Mouse (Mus musculus) gastrocnemius, postnatal 36 days (tissue): ENCODE measurements around the gene Ceacam16. TPM values are rescaled to one million over a fixed set of nuclear protein-coding genes. Genes with fewer than 3 reads are reported as not detected.

Experiments used
- DNase-seq, 2 experiments: peaks; one replicate each; pipeline ENCODE4 v3.0.0; 2022
- intact Hi-C: fragments of 180-260 bp; cut with DNase I; formaldehyde crosslinking; loops from one replicate; pipeline ENCODE4 v1.15.1; 2025
- total RNA-seq, 2 experiments: library from RNA; stranded (reverse); gene quantifications; 2 replicates each; pipeline ENCODE4 v1.2.3; 2021

Ceacam16 gene
- total RNA-seq, 2 experiments from 2014 or later, result not detected

DNA sequence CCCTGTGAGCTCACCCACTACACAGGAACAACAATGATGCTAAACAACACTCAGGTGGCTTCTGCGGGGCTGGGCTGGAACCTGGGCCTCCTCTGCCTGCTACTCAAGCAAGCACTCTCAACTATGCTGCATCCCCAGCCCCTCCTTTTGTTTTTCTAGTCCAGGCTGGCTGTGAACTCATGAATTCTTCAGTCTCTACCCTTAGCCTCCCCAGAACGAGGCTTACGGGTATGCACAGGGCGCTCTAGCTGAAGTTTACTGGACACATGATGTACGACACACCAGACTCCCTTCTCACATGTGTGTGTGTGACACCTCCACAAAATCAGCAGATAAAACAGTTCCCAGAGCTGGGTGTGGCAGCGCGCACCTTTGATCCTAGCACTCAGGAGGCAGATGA is 42.2 kb downstream of the Ceacam16 start:
- intact Hi-C loops, result no loop called here

DNA sequence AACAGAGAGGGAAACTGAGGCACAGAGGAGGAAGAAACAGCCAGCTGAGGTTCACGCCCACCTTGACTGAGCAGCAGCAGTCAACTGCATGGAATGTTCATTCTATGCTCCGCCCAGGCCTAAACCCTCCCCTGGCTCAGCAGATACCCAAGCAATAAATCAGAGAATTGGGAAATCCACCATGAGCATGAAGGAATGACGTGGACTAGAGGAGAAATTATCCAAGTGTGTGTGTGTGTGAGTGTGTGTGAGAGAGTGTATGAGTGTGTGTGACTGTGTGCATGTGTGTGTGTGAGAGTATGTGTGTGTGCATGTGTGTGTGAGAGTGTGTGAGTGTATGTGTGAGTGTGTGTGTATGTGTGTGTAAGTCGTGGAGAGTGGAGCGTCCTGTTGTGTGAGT is 42.7 kb downstream of the Ceacam16 start:
- no peak for DNase-seq
- intact Hi-C loops, result no loop called here

More for the DNA sequence above, 42.2 kb downstream of the Ceacam16 start:
- no peak for DNase-seq

DNA sequence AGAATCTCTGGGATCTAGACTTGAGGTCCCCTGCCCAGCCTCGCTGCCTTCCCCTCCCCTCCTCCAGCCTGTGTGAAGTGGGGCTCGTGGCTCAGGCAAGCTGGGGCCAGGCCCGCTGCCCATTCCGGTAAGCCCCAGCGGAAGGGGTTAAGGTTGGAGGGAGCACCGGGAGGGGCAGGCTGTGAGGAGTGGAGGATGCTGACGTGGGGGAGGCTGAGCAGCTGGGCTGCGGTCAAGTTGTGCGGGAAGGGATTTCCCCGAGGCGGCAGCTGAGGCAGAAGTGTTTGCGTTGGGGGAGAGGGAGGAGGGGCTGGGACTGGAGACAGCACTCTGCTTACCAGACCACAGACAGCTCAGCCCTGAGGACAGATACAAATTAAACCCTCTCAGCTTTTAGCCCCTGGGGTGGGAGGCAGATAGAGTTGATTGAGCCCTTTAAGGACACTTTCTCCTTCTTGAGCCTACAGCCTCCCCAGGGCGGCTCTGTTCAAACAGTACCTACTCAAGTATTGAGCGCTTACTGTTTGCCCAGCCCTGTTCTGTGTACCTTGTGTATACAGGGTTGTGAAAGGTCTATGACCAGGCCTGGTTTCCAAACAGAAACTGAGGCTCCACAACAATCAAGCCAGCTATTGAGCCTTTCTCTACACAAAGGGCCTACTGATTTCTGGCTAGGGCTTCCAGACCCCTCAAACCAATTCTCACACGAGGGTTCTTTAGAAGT is 43.6 kb downstream of the Ceacam16 start:
- DNase-seq, result peak; percentile 38 to 43
- intact Hi-C loops, result no loop called here

DNA sequence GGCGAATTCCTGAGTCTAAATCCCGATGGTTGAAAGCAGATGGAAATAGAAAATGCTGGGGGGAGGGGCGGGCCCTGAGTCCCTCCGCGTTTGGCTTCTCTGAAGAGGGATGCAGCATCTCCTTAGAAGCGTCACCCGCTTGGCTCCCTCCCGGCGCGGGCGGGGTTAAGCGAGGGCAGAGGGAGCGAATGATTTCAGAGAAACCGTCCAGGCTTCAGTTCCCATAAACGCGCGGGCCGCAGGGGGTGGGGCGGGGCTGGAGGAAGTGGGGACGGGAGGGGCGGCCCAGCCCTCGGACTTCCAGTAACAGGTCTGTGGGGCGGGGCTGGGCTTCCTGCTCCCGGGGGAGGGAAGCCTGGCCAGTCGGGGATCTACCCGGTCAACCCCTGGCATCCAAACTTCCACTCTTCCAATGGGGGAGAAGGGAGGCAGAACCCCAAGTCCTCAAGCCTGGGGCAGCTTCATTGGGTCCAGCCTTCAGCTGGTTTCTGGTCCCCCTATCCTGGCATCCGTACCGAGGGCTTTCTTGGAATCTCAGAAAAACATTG is 44.8 kb downstream of the Ceacam16 start:
- intact Hi-C loops, result no loop called here

DNA sequence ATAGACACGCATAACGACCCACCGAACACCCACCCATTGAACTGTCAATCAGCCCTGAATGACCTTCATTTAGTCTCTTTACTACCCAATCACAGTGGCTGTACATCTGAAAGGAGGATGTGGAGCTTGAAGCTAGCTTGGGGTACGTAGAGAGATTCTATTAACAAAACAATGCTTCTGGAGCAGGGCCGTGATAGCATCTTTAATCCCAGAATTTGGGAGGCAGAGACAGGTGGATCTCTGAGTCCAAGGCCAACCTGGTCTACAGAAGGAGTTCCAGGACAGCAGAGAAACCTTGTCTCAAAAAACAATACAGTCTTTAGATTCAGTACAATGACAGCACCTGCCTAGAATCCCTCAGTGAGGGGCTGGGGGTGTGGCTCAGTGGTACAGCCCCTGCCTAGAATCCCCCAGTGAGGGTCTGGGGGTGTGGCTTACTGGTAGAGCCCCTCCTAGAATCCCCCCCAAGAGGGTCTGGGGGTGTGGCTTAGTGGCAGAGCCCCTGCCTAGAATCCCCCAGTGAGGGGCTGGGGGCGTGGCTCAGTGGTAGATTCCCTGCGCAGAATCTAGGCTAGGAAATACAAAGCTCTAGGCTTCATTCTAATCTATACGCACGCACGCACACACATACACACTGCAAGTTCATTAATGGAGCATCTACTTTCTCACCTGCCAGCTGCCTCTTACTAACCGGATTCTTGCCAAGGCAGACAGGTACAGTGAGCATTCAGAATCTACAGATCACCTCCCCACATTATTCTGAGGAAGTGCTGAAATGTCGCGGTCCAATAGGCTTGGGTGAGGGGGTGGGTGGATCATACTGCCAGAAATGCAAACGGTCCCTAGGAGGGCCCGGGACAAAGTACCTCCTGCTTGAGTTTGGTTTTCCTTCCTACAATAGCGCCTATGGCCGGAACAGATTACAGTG is 45.5 kb downstream of the Ceacam16 start:
- no peak for DNase-seq
- intact Hi-C loops, result no loop called here

More for the DNA sequence above, 44.8 kb downstream of the Ceacam16 start:
- DNase-seq, result peak; percentile 76 to 86

DNA sequence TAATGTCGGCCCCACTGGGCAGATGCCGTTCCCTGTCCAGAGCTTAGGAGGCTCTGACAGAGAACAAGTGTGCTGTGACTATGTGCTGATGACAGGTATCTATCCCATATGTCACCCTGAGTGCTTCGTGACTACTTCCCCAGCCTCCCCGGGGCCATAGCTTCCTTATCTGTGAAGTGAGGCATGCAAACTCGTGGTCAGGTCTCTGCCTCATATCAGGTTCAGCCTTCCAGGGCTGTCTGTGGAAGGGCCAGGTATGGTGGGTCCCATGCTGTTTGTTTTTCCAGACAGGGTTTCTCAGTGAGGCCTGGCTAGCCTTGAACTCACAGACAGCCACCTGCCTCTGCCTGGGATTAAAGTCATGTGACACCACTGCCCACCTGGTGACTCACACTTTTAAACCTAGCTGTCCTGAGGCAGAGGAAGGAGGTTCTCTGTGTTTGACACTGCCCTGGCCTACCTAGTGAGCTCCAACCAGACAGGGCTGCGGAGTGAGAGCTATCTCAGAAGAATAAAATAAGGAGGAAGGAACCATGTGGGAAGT is 47.4 kb downstream of the Ceacam16 start:
- DNase-seq, result no peak
- intact Hi-C loops, result no loop called here

DNA sequence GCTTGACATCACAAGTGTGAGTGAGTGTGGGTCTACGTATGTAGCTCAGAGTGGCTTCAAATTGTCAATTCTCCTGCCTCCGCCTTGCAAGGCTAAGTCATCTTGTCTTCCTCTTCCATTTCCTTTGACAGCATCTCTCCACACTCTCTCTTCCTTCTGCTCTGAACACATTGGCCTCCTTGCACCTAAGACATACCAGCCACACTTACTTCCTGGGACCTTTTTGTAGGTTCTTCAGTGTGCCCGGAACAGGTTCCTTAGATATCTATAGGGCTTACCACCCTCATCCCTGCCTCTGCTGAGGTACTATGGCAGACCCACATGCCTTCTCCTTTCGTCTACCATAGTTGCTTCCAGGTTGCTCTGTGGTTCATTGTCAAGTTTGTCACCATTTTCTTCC is 47.9 kb downstream of the Ceacam16 start:
- intact Hi-C loops, result no loop called here
- DNase-seq, result no peak

DNA sequence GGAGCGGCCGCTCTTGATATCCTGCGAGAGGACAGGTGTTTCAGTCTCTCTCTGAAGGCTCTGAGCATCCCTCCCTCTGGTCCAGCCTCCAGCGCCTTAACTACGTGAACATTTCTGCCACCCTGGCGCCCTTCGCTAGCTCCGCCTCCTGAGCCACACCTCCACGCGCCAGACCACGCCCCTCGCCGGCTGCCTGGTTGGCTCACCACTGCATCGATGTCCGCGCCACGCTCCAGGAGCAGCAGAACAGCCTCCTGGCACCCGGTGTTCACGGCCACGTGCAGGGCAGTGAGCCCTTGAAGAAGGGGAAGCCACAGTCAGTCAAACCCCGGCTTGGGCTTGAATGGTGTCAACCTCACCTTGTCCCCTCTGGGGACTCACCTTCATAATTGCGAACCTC is 50.0 kb downstream of the Ceacam16 start:
- DNase-seq, result peak in 1 of 2 experiments; percentile 25
- intact Hi-C loops, result no loop called here

DNA sequence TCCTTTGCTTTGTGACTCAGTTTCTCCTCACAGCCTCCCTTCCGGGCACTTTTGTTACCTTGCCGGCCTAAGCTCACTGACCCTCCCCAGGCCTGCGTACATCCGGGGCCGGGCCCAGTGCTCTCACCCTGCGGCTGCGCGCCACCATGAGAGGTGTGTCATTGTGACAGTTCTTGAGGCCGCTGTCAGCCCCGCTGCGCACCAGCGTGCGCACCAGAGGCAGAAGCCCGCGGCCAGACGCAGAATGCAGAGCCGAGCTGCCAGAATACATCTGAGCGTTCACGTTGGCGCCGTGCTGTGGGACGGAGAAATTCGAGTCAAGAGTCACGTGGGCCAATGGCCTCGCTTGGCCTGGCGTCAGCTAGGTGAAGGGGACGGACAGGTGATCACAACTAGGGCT is 51.7 kb downstream of the Ceacam16 start:
- no peak for DNase-seq
- intact Hi-C loops, result loop anchor here (10.0 kb wide), 1 partner anchor 145 kb away; the partner anchor contains the start of gene Igsf23

DNA sequence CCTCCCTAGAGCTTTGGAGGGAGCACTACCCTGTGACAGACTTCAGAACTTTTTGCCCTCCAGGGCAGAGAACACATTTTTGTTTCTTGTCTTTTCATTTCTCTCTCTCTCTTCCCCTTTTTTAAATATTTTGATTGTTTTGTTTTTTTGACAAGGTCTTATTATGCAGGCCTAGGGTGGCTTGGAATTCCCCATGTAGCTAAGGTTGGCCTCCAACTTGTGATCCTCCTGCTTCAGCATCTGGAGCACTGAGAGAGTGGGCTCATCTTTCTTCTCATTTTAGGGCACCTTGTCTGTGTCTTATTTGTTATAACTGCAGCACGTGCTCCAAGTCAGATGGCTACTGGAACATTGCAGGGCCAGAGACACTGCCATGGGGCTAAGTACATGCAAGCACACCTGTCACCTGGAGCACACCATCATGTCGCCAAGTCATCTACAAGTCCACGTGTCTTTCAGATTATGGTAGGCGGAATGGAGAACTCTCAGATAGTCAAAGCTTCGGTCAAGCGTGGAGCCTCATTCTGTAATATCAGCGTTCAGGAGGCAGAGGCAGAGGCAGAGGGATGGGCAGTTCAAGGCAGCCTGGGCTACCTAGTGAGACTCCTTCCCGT is 54.6 kb downstream of the Ceacam16 start:
- DNase-seq, result no peak
- intact Hi-C loops, result loop anchor here (10.0 kb wide), 1 partner anchor 148 kb away; the partner anchor contains the start of gene Igsf23

DNA sequence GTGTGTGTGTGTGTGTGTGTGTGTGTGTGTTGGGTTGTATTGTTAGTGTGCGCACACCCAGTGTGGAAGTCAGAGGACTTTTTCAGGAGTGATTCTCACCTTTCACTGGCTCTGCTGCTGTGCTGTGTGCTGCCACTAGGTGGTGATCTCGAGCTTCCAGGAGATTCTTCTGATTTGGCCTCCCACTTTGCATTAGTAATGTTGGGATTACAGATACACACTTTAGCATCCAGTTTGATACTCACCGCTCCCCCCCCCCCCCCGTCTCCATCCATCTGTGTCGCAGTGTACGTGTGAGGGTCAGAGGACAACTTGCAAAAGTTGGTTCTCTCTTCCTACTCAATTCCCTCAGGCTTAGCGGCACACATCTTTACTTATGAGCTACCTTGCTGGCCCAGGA is 58.1 kb downstream of the Ceacam16 start:
- DNase-seq, result peak; percentile 61 to 75

More for the DNA sequence above, 58.1 kb downstream of the Ceacam16 start:
- intact Hi-C loops, result loop anchor here (1.0 to 10.0 kb wide), 2 partner anchors 40 to 152 kb away; partner anchors contain the start of gene Igsf23

Other genes starting within 250 kb of the Ceacam16 start
- gene Relb, start 231.9 kb downstream of the Ceacam16 start, total RNA-seq, result 1 to 10 TPM; 5.1 to 6.0 TPM
- gene Clptm1, start 196.3 kb downstream of the Ceacam16 start, total RNA-seq, result 10 to 100 TPM; 39.2 to 45.7 TPM
- under 1 TPM in 1 of 2 experiments, not detected in 1; 0.99 TPM for gene Apoc2, start 183.4 kb downstream of the Ceacam16 start, total RNA-seq
- not detected for gene Gm44805, start 179.9 kb downstream of the Ceacam16 start, total RNA-seq
- gene Apoc4, start 179.8 kb downstream of the Ceacam16 start, total RNA-seq, result under 1 TPM in 1 of 2 experiments, not detected in 1; 0.43 TPM
- gene Apoc1, start 168.6 kb downstream of the Ceacam16 start, total RNA-seq, result 1 to 10 TPM in 1 of 2 experiments, under 1 TPM in 1; 0.94 to 1.4 TPM
- gene Apoe, start 162.1 kb downstream of the Ceacam16 start, total RNA-seq, result 10 to 100 TPM; 49.0 to 51.4 TPM
- 10 to 100 TPM; 36.8 to 47.6 TPM for gene Tomm40, start 145.9 kb downstream of the Ceacam16 start, total RNA-seq
- 1 to 10 TPM; 2.0 to 2.3 TPM for gene Nectin2, start 110.8 kb downstream of the Ceacam16 start, total RNA-seq
- gene Bcam, start 90.3 kb downstream of the Ceacam16 start, total RNA-seq, result 10 to 100 TPM; 22.0 to 22.6 TPM
- not detected for gene Cblc, start 64.5 kb downstream of the Ceacam16 start, total RNA-seq
- gene Bcl3, start 38.5 kb downstream of the Ceacam16 start, total RNA-seq, result 1 to 10 TPM; 1.1 to 1.5 TPM
- not detected for gene Gm19345, start 9.3 kb downstream of the Ceacam16 start, total RNA-seq
- not detected for gene Ceacam19, start 26.7 kb upstream of the Ceacam16 start, total RNA-seq
- 1 to 10 TPM; 4.6 to 7.7 TPM for gene Pvr, start 59.9 kb upstream of the Ceacam16 start, total RNA-seq
- not detected for gene Igsf23, start 89.5 kb upstream of the Ceacam16 start, total RNA-seq
- gene Ceacam20, start 104.1 kb upstream of the Ceacam16 start, total RNA-seq, result not detected
- not detected for gene Nlrp9b, start 130.2 kb upstream of the Ceacam16 start, total RNA-seq
- gene Vmn1r91, start 238.4 kb upstream of the Ceacam16 start, total RNA-seq, result not detected